Mouse (Mus musculus) midbrain, embryonic 13.5 days (tissue): ENCODE data around the gene Vmn1r1. TPM values are rescaled to one million over a fixed set of nuclear protein-coding genes. Genes with fewer than 3 reads are reported as not detected.
"Not testable (repeated sequence)": the region's sequence is repeated elsewhere in the genome, so short reads cannot be mapped to it uniquely, and the experiment has no call there.

ENCODE experiments used
- ATAC-seq: fragments of 200-750 bp; cut with Nextera tagmentation; 2 replicates; pipeline ENCODE4 v1.8.0; 2017; ENCODE audit warnings: mild to moderate bottlenecking, moderate TSS enrichment, moderate library complexity
- H3K27ac ChIP-seq: fragments of 300-500 bp; sonication (generic); 2 replicates; pipeline ENCODE4 v1.5.1; 2015; ENCODE audit warnings: inconsistent platforms, mild to moderate bottlenecking, moderate library complexity
- H3K27me3 ChIP-seq: fragments of 300-500 bp; sonication (generic); 2 replicates; pipeline ENCODE4 v1.6.1; 2015; ENCODE audit warnings: mild to moderate bottlenecking, inconsistent platforms
- H3K36me3 ChIP-seq: fragments of 300-500 bp; sonication (generic); 2 replicates; pipeline ENCODE4 v1.6.1; 2015; ENCODE audit warnings: mild to moderate bottlenecking, inconsistent platforms
- H3K4me1 ChIP-seq: fragments of 300-500 bp; sonication (generic); replicated peaks from 2 replicates; pipeline ENCODE4 v1.6.1; 2015; ENCODE audit warnings: inconsistent platforms
- H3K4me2 ChIP-seq: fragments of 300-500 bp; sonication (generic); replicated peaks from 2 replicates; pipeline ENCODE4 v1.6.1; 2015; ENCODE audit warnings: moderate library complexity, mild to moderate bottlenecking, inconsistent platforms
- H3K4me3 ChIP-seq: fragments of 300-500 bp; sonication (generic); replicated peaks from 2 replicates; pipeline ENCODE4 v1.5.1; 2015; ENCODE audit warnings: mild to moderate bottlenecking, inconsistent platforms
- H3K9ac ChIP-seq: fragments of 300-500 bp; sonication (generic); replicated peaks from 2 replicates; pipeline ENCODE4 v1.6.1; 2015; ENCODE audit warnings: mild to moderate bottlenecking, inconsistent platforms
- H3K9me3 ChIP-seq: fragments of 300-500 bp; sonication (generic); 2 replicates; pipeline ENCODE4 v1.6.1; 2016; ENCODE audit warnings: mild to moderate bottlenecking, inconsistent platforms
- WGBS: fragments of 180-500 bp; shearing (Covaris S2); methylation state at CpG from one replicate; pipeline ENCODE4 v1.1.7; 2015; 5-methylcytosine and 5-hydroxymethylcytosine counted together
- polyA plus RNA-seq: library from polyadenylated mRNA; unstranded; fragments of >200 nt; fragmentation: Nextera tagmentation; extraction: Ambion mirVana; gene quantifications from 2 replicates; pipeline ENCODE4 v1.2.1, GENCODE M21; 2015

Gene Vmn1r1
- polyA plus RNA-seq: not detected in 2 replicates

- ATAC-seq: no peak
- Histone ChIP-seq H3K4me1 (no peaks in the 10 kb centered on the region), H3K9me3 (no peaks in the 10 kb centered on the region), H3K4me2 (no peak within 1 kb of the TSS), H3K27ac (no peak within 1 kb of the TSS), H3K9ac (no peak within 1 kb of the TSS), H3K4me3 (no peak within 1 kb of the TSS), H3K27me3 (no peaks in the 10 kb centered on the region), H3K36me3 (no peaks in the 10 kb centered on the region)
- 89% methylated on average over 7 of the region's 7 CpGs for WGBS
These were observed at the start of gene Vmn1r1 for GRCm38 (mm10) chr1:182164386-182164785. Vmn1r1 (minus strand) TSS chr1:182164486.

GRCm38 (mm10) chr1:182210322-182210721, 46.0 kb upstream of the Vmn1r1 start:
- Histone ChIP-seq H3K9me3 (0 out of 2 replicates have a peak, but pooled peaks cover 5% of the 10 kb centered on the region), H3K27me3 (no peaks in the 10 kb centered on the region), H3K9ac (no peak overlapping the region), H3K4me2 (no peak overlapping the region), H3K27ac (no peak overlapping the region), H3K36me3 (no peaks in the 10 kb centered on the region), H3K4me1 (no peaks in the 10 kb centered on the region), H3K4me3 (no peak overlapping the region)
- 94% methylated on average over 2 of the region's 2 CpGs for WGBS
- ATAC-seq: no peak

GRCm38 (mm10) chr1:182192581-182192980, 28.3 kb upstream of the Vmn1r1 start:
- H3K9me3 ChIP-seq: no peaks in the 10 kb centered on the region
- no peak overlapping the region for H3K27ac ChIP-seq
- H3K4me1 ChIP-seq: no peaks in the 10 kb centered on the region
- WGBS: 71% methylated on average over 1 of the region's 1 CpGs
- H3K36me3 ChIP-seq: no peaks in the 10 kb centered on the region
- no peak overlapping the region for H3K4me3 ChIP-seq
- H3K9ac ChIP-seq: no peak overlapping the region
- no peak for ATAC-seq
- H3K27me3 ChIP-seq: no peaks in the 10 kb centered on the region
- no peak overlapping the region for H3K4me2 ChIP-seq

GRCm38 (mm10) chr1:182191816-182192545, 27.7 kb upstream of the Vmn1r1 start:
- 76% methylated on average over 10 of the region's 10 CpGs for WGBS
- Histone ChIP-seq H3K4me1 (no peaks in the 10 kb centered on the region), H3K27me3 (no peaks in the 10 kb centered on the region), H3K4me3 (no peak overlapping the region), H3K4me2 (no peak overlapping the region), H3K27ac (no peak overlapping the region), H3K9me3 (no peaks in the 10 kb centered on the region), H3K36me3 (no peaks in the 10 kb centered on the region), H3K9ac (no peak overlapping the region)
- ATAC-seq: no peak

- H3K9ac ChIP-seq: no peak overlapping the region
- H3K27ac ChIP-seq: no peak overlapping the region
- H3K4me3 ChIP-seq: no peak overlapping the region
- ATAC-seq: no peak
- no peak overlapping the region for H3K4me2 ChIP-seq
- no peaks in the 10 kb centered on the region for H3K27me3 ChIP-seq
- 77% methylated on average over 5 of the region's 5 CpGs for WGBS
- no peaks in the 10 kb centered on the region for H3K4me1 ChIP-seq
- H3K36me3 ChIP-seq: no peaks in the 10 kb centered on the region
- no peaks in the 10 kb centered on the region for H3K9me3 ChIP-seq
These were observed 26.9 kb upstream of the Vmn1r1 start for GRCm38 (mm10) chr1:182191181-182191580.

- H3K4me3 ChIP-seq: no peak overlapping the region
- H3K4me1 ChIP-seq: no peaks in the 10 kb centered on the region
- ATAC-seq: no peak
- H3K4me2 ChIP-seq: no peak overlapping the region
- H3K9me3 ChIP-seq: no peaks in the 10 kb centered on the region
- no peak overlapping the region for H3K9ac ChIP-seq
- H3K27me3 ChIP-seq: no peaks in the 10 kb centered on the region
- WGBS: 73% methylated on average over 3 of the region's 3 CpGs
- no peaks in the 10 kb centered on the region for H3K36me3 ChIP-seq
- no peak overlapping the region for H3K27ac ChIP-seq
These were observed 25.6 kb upstream of the Vmn1r1 start for GRCm38 (mm10) chr1:182189669-182190440.

- H3K9ac ChIP-seq, H3K4me1 ChIP-seq, H3K27ac ChIP-seq, ATAC-seq, H3K4me2 ChIP-seq, H3K27me3 ChIP-seq, H3K36me3 ChIP-seq, H3K4me3 ChIP-seq, H3K9me3 ChIP-seq: not testable (repeated sequence)
- 61% methylated on average over 4 of the region's 4 CpGs for WGBS
These were observed 18.2 kb upstream of the Vmn1r1 start for GRCm38 (mm10) chr1:182182449-182182848.

GRCm38 (mm10) chr1:182181456-182182305, 17.4 kb upstream of the Vmn1r1 start:
- Histone ChIP-seq H3K9me3 (no peaks in the 10 kb centered on the region), H3K9ac (no peak overlapping the region), H3K4me2 (no peak overlapping the region), H3K4me3 (no peak overlapping the region), H3K4me1 (no peaks in the 10 kb centered on the region), H3K27me3 (no peaks in the 10 kb centered on the region), H3K27ac (no peak overlapping the region), H3K36me3 (no peaks in the 10 kb centered on the region)
- WGBS: 62% methylated on average over 5 of the region's 5 CpGs
- no peak for ATAC-seq

- not testable (repeated sequence) for H3K27ac ChIP-seq, ATAC-seq, H3K4me2 ChIP-seq, H3K9ac ChIP-seq, H3K4me1 ChIP-seq, H3K36me3 ChIP-seq, H3K9me3 ChIP-seq, H3K4me3 ChIP-seq, H3K27me3 ChIP-seq
- WGBS: 94% methylated on average over 19 of the region's 19 CpGs
These were observed 12.7 kb upstream of the Vmn1r1 start for GRCm38 (mm10) chr1:182176985-182177384.

- H3K27me3 ChIP-seq, H3K4me1 ChIP-seq, H3K36me3 ChIP-seq, H3K4me2 ChIP-seq, H3K27ac ChIP-seq, H3K9ac ChIP-seq, H3K4me3 ChIP-seq, ATAC-seq, H3K9me3 ChIP-seq: not testable (repeated sequence)
- WGBS: 87% methylated on average over 6 of the region's 6 CpGs
These were observed 5.9 kb upstream of the Vmn1r1 start for GRCm38 (mm10) chr1:182170206-182170605.

GRCm38 (mm10) chr1:182162951-182163350, 1.3 kb downstream of the Vmn1r1 start:
- Histone ChIP-seq H3K4me3 (no peak overlapping the region), H3K36me3 (no peaks in the 10 kb centered on the region)
- ATAC-seq: no peak

GRCm38 (mm10) chr1:182159575-182159974, 4.7 kb downstream of the Vmn1r1 start:
- ATAC-seq: no peak
- H3K4me1 ChIP-seq: no peaks in the 10 kb centered on the region

More at GRCm38 (mm10) chr1:182162951-182163350, 1.3 kb downstream of the Vmn1r1 start:
- H3K4me1 ChIP-seq: no peaks in the 10 kb centered on the region
- no peaks in the 10 kb centered on the region for H3K9me3 ChIP-seq
- no peaks in the 10 kb centered on the region for H3K27me3 ChIP-seq
- WGBS: 42% methylated on average over 5 of the region's 5 CpGs
- H3K4me2 ChIP-seq: no peak overlapping the region
- no peak overlapping the region for H3K9ac ChIP-seq
- H3K27ac ChIP-seq: no peak overlapping the region

More at GRCm38 (mm10) chr1:182159575-182159974, 4.7 kb downstream of the Vmn1r1 start:
- Histone ChIP-seq H3K9me3 (no peaks in the 10 kb centered on the region), H3K27ac (no peak overlapping the region), H3K9ac (no peak overlapping the region), H3K4me2 (no peak overlapping the region), H3K27me3 (no peaks in the 10 kb centered on the region), H3K4me3 (no peak overlapping the region), H3K36me3 (no peaks in the 10 kb centered on the region)
- whole genome bisulfite sequencing: 83% methylated on average over 3 of the region's 3 CpGs
